Mouse (Mus musculus): ENCODE measurements around the gene Zmynd8.

DNA sequence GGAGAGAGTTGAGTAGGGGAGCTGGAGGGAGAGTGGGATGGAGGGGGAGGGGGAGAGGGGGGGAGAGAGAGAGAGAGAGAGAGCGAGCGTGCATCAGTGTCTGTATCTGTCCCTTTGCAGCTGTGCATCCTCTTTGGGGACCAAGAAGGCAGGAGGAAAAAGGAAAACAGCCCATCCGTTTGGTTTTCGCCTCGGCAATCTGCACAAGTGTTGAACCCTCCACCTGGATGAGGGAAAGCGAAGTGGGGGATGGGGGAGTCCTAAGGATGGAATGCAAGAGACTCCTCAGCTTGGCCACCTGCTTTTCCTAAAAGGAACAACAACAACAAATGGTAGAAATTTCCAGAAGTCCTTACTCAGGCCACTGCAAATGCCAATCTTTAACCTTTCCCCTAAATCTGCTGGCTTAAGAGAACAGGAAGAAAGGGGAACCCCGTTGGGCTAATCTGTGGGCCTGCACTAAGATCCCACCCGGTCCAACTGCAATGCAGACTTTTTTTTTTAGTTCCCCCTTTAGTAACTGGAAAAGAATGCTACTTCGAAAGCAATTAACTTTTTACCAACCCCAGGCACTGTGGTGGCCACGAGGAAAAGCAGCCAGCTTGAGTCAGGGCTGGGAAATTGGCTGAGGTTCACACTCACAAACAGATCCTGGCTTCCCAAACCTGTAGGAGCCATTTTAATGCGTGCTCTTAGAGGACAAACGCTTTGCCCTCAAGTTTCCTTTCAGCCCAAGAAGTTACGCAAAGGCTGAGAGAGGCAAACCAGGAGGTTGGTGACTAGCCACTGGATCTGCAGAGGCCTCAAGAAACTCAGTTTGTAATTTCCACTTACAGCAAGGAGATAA lies 17.0 kb downstream of the Zmynd8 start:
- TF ChIP-seq GATA1 (IDR thresholded peaks at IDR 0.05; ENCODE audit: low read length) (no peak), TAL1 (IDR thresholded peaks at IDR 0.05; ENCODE audit: low read length) (no peak)
